Mouse (Mus musculus): ENCODE data around the gene Krit1.

GRCm38 (mm10) chr5:3872348-3872747, 69.4 kb downstream of the Krit1 start:
- TF ChIP-seq CTCF (IDR thresholded peaks at IDR 0.05; ENCODE audit: low read depth) (no peak), EP300 (IDR thresholded peaks at IDR 0.05; ENCODE audit: low read depth) (no peak)
